Mouse (Mus musculus) layer of hippocampus, adult 2 months (tissue): ENCODE data around the gene Vmn1r201. TPM values are rescaled to one million over a fixed set of nuclear protein-coding genes. Genes with fewer than 3 reads are reported as not detected.

ENCODE experiments used
- DNase-seq, 2 experiments: peaks; one replicate each; pipeline ENCODE4 v3.0.0; 2022; ENCODE audit warnings: low spot score in 2 of 2
- H3K27ac ChIP-seq: fragments of 200-600 bp; 2 replicates; pipeline ENCODE4 v1.8.1; 2022
- H3K4me3 ChIP-seq: fragments of 200-600 bp; 2 replicates; pipeline ENCODE4 v1.8.1; 2022; ENCODE audit warnings: mild to moderate bottlenecking
- CTCF ChIP-seq: fragments of 200-600 bp; conservative IDR thresholded peaks from 2 replicates; pipeline ENCODE4 v1.8.1; 2022; ENCODE audit warnings: antibody characterized with exemption, mild to moderate bottlenecking, moderate library complexity
- long read RNA-seq, 2 experiments: library from polyadenylated mRNA; stranded (forward); transcript quantifications; one replicate each; pipeline ENCODE4 v2.0.0; 2021; ENCODE audit warnings: borderline mapping rate in 2 of 2
- total RNA-seq, 2 experiments: library from RNA; stranded (reverse); gene quantifications; 2 replicates each; pipeline ENCODE4 v1.2.3; 2021

Gene Vmn1r201
- total RNA-seq: not detected
- long read RNA-seq, experiment 1: 0 reads
- long read RNA-seq, experiment 2: 0 reads

DNA sequence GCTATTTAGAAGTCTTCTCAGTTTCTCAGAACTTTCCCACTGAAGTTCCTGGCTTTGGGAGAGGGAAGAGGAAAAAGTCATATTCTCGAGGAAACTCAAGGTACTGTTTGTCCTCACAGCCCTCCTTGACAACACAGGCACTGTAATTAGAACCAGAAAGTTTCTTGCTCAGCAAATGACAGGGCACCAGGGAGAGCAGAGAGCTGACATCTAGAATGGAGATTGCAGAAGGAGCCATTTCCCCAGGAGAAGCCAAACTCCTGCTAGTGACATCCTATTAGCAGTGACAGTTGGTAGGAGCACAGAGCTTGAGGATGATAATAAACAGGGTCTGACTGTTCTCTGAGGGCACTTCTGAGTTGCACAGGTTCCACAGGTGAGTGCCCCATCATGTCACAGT is at the start of gene Vmn1r201:
TSS of gene Vmn1r201 (plus strand) at position 301 of the 400 bp plus-strand sequence.
- TF ChIP-seq CTCF: no peak
- no peak for DNase-seq
- no peak within 1 kb of the TSS for H3K4me3 ChIP-seq
- H3K27ac ChIP-seq: no peak within 1 kb of the TSS

DNA sequence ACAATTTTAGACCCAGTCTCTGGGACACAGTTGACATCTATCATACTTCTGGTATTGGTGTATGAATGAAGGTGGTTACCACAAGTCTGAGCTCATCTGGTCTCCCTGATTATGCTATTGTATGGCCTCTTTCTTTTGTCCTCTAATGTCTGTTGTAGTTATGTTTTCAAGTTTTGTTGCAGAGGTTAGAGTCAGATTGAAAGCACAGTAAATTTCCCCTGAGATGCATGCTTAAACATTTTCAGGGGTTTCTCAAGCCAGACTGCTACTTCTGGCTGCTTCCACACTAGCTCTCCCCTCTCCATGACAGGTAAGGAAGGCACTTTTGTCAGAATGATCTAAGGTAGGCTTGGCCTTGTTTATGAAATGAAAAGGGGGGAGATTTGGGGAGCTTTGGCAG is 16.6 kb upstream of the Vmn1r201 start:
- TF ChIP-seq CTCF: no peak
- no peak for DNase-seq
- H3K4me3 ChIP-seq: no peak overlapping the region
- no peak overlapping the region for H3K27ac ChIP-seq

- H3K27ac ChIP-seq: no peak overlapping the region
- DNase-seq: no peak
- TF ChIP-seq CTCF: no peak
- no peak overlapping the region for H3K4me3 ChIP-seq
Measured at GRCm38 (mm10) chr13:22502431-22502830, 30.7 kb downstream of the Vmn1r201 start.

- Histone ChIP-seq H3K4me3 (no peak within 1 kb of the TSS), H3K27ac (no peak within 1 kb of the TSS)
- no peak for DNase-seq
- TF ChIP-seq CTCF: no peak
Measured at GRCm38 (mm10) chr13:22505281-22505680, 33.6 kb downstream of the Vmn1r201 start, which contains the start of gene Vmn1r202. Gene Vmn1r202, minus strand, starts transcription at chr13:22505381.

GRCm38 (mm10) chr13:22517814-22518213 is 46.1 kb downstream of the Vmn1r201 start, which contains the start of gene Vmn1r203:
Gene Vmn1r203, plus strand, starts transcription at chr13:22518114.
- TF ChIP-seq CTCF: no peak
- no peak for DNase-seq
- no peak within 1 kb of the TSS for H3K4me3 ChIP-seq
- H3K27ac ChIP-seq: no peak within 1 kb of the TSS

Other genes with a start within 250 kb of the Vmn1r201 start
- not detected for gene Vmn1r193, start 248.8 kb upstream of the Vmn1r201 start, total RNA-seq
- not detected for gene Vmn1r194, start 227.7 kb upstream of the Vmn1r201 start, total RNA-seq
- not detected for gene Vmn1r195, start 201.4 kb upstream of the Vmn1r201 start, total RNA-seq
- gene Vmn1r196, start 182.0 kb upstream of the Vmn1r201 start, total RNA-seq: not detected
- not detected for gene Vmn1r197, start 147.3 kb upstream of the Vmn1r201 start, total RNA-seq
- gene Vmn1r198, start 121.6 kb upstream of the Vmn1r201 start, total RNA-seq: not detected
- gene Vmn1r199, start 92.1 kb upstream of the Vmn1r201 start, total RNA-seq: not detected
- not detected for gene Vmn1r200, start 81.5 kb upstream of the Vmn1r201 start, total RNA-seq
- not detected for gene Vmn1r202, start 33.5 kb downstream of the Vmn1r201 start, total RNA-seq
- gene Vmn1r203, start 46.2 kb downstream of the Vmn1r201 start, total RNA-seq: under 1 TPM in 1 of 2 experiments, not detected in 1; 0.05 TPM
- gene Vmn1r204, start 81.3 kb downstream of the Vmn1r201 start, total RNA-seq: not detected
- not detected for gene Vmn1r205, start 121.1 kb downstream of the Vmn1r201 start, total RNA-seq
- not detected for gene Vmn1r206, start 152.3 kb downstream of the Vmn1r201 start, total RNA-seq